Comparison of ENCODE assay signal across 7 mouse cellular contexts in genomic region chr7:24885468-24886307, GRCm38 (mm10). TPM values are rescaled to one million over a fixed set of nuclear protein-coding genes. Genes with fewer than 3 reads are reported as not detected.
DNase-seq lines count a peak whose midpoint lies in the region; ATAC-seq lines count a peak whose summit lies in the region.

No protein-coding gene starts in this region.

- H3K4me1 ChIP-seq in neural tube, embryonic 11.5 days (ENCODE audit: control insufficient read depth, insufficient read depth, low read length), result peaks cover 15% of the 10 kb centered on the region
- H3K4me1 ChIP-seq in forebrain, embryonic 10.5 days, result peaks cover 34% of the 10 kb centered on the region
- H3K4me1 ChIP-seq in limb, embryonic 13.5 days, result peaks cover 28% of the 10 kb centered on the region
- H3K4me1 ChIP-seq in stomach, embryonic 16.5 days (ENCODE audit: control insufficient read depth, insufficient read depth, low read length), result peaks cover 22% of the 10 kb centered on the region

- H3K36me3 ChIP-seq in neural tube, embryonic 11.5 days (ENCODE audit: control insufficient read depth, insufficient read depth, low read length), result peaks cover 14% of the 10 kb centered on the region
- peaks cover 56% of the 10 kb centered on the region for H3K36me3 ChIP-seq in forebrain, embryonic 10.5 days (replicated peaks)
- H3K36me3 ChIP-seq in limb, embryonic 13.5 days, result peaks cover 54% of the 10 kb centered on the region
- H3K36me3 ChIP-seq in stomach, embryonic 16.5 days (ENCODE audit: control insufficient read depth, insufficient read depth, low read length), result peaks cover 21% of the 10 kb centered on the region

- H3K27me3 ChIP-seq in neural tube, embryonic 11.5 days (ENCODE audit: control insufficient read depth, insufficient read depth, low read length), result no peaks in the 10 kb centered on the region
- H3K27me3 ChIP-seq in forebrain, embryonic 10.5 days (ENCODE audit: poor library complexity, severe bottlenecking), result no peaks in the 10 kb centered on the region
- no peaks in the 10 kb centered on the region for H3K27me3 ChIP-seq in limb, embryonic 13.5 days
- H3K27me3 ChIP-seq in stomach, embryonic 16.5 days (ENCODE audit: control insufficient read depth, insufficient read depth, low read length), result no peaks in the 10 kb centered on the region

- peak overlapping the region; percentile 100 for H3K9ac ChIP-seq in neural tube, embryonic 11.5 days (ENCODE audit: low read length)
- H3K9ac ChIP-seq in limb, embryonic 13.5 days, result peak overlapping the region; percentile 100
- H3K9ac ChIP-seq in stomach, embryonic 16.5 days (ENCODE audit: low read length), result peak overlapping the region; percentile 100

- no peak overlapping the region; the same call in 1 of the 2 replicates for H3K27ac ChIP-seq in neural tube, embryonic 11.5 days (ENCODE audit: low read depth, low read length)
- H3K27ac ChIP-seq in forebrain, embryonic 10.5 days, result peak overlapping the region; percentile 100
- peak overlapping the region; percentile 86 for H3K27ac ChIP-seq in limb, embryonic 13.5 days
- H3K27ac ChIP-seq in stomach, embryonic 16.5 days (ENCODE audit: low read length), result peak overlapping the region; percentile 89

- ATAC-seq in neural tube, embryonic 11.5 days (ENCODE audit: insufficient read depth, low FRiP score, low TSS enrichment), result no peak
- ATAC-seq in limb, embryonic 13.5 days (ENCODE audit: low FRiP score, low read depth), result no peak
- ATAC-seq in stomach, embryonic 16.5 days (ENCODE audit: insufficient read depth, low FRiP score), result no peak

- H3K9me3 ChIP-seq in neural tube, embryonic 11.5 days (ENCODE audit: control insufficient read depth, low read length), result no peaks in the 10 kb centered on the region
- H3K9me3 ChIP-seq in forebrain, embryonic 10.5 days, result no peaks in the 10 kb centered on the region
- H3K9me3 ChIP-seq in limb, embryonic 13.5 days, result no peaks in the 10 kb centered on the region
- H3K9me3 ChIP-seq in stomach, embryonic 16.5 days (replicated peaks; ENCODE audit: control insufficient read depth, low read length), result no peaks in the 10 kb centered on the region

- DNase-seq in neural tube, embryonic 11.5 days (ENCODE audit: low spot score), result no peak
- no peak for DNase-seq in neural tube, embryonic 10.5 days (ENCODE audit: extremely low spot score, low spot score)
- DNase-seq in forebrain, embryonic 10.5 days (ENCODE audit: extremely low spot score, low spot score), result no peak
- no peak for DNase-seq in right cerebral cortex, adult 18-20 months
- no peak for DNase-seq in cerebellum, postnatal 36 days

- WGBS in neural tube, embryonic 11.5 days, result 51% methylated on average over 12 of the region's 12 CpGs
- 49% methylated on average over 12 of the region's 12 CpGs for WGBS in forebrain, embryonic 10.5 days
- 37% methylated on average over 12 of the region's 12 CpGs for WGBS in limb, embryonic 13.5 days
- WGBS in stomach, embryonic 16.5 days, result 24% methylated on average over 12 of the region's 12 CpGs

- H3K4me3 ChIP-seq in neural tube, embryonic 11.5 days (ENCODE audit: low read depth, low read length), result peak overlapping the region; percentile 97
- H3K4me3 ChIP-seq in forebrain, embryonic 10.5 days, result peak overlapping the region; percentile 99
- peak overlapping the region; percentile 99 for H3K4me3 ChIP-seq in limb, embryonic 13.5 days
- H3K4me3 ChIP-seq in stomach, embryonic 16.5 days (replicated peaks; ENCODE audit: low read length), result peak overlapping the region; percentile 98

- peak overlapping the region; percentile 83 for H3K4me2 ChIP-seq in neural tube, embryonic 11.5 days (ENCODE audit: low read depth)
- H3K4me2 ChIP-seq in limb, embryonic 13.5 days (replicated peaks), result peak overlapping the region; percentile 94
- H3K4me2 ChIP-seq in stomach, embryonic 16.5 days (ENCODE audit: low read depth, low read length), result peak overlapping the region; percentile 80

RNA-seq across cellular contexts. Expression of gene Rps19, which starts 1.5 kb away (rescaled TPM):
- 1,782 and 1,828 TPM in 2 replicates for polyA plus RNA-seq in neural tube, embryonic 11.5 days (2014; fragmentation: Nextera tagmentation; extraction: Ambion mirVana)
- polyA plus RNA-seq in forebrain, embryonic 10.5 days (2016; fragmentation: Nextera tagmentation; extraction: Ambion mirVana), result 2,087 and 2,135 TPM in 2 replicates
- polyA plus RNA-seq in limb, embryonic 13.5 days (2015; fragmentation: Nextera tagmentation; extraction: Ambion mirVana), result 2,528 and 2,568 TPM in 2 replicates
- 2,107 and 2,375 TPM in 2 replicates for polyA plus RNA-seq in stomach, embryonic 16.5 days (2015; fragmentation: Nextera tagmentation; extraction: Ambion mirVana)

RNA-seq across cellular contexts. Expression of gene Cd79a, which starts 11.5 kb away (rescaled TPM):
- 0.27 TPM in 1 of 2 replicates, not detected in the other for polyA plus RNA-seq in neural tube, embryonic 11.5 days (2014; fragmentation: Nextera tagmentation; extraction: Ambion mirVana)
- polyA plus RNA-seq in forebrain, embryonic 10.5 days (2016; fragmentation: Nextera tagmentation; extraction: Ambion mirVana), result 0.25 and 0.55 TPM in 2 replicates
- 0.45 and 0.86 TPM in 2 replicates for polyA plus RNA-seq in limb, embryonic 13.5 days (2015; fragmentation: Nextera tagmentation; extraction: Ambion mirVana)
- 2.0 and 2.3 TPM in 2 replicates for polyA plus RNA-seq in stomach, embryonic 16.5 days (2015; fragmentation: Nextera tagmentation; extraction: Ambion mirVana)

RNA-seq across cellular contexts. Expression of gene Dmrtc2, which starts 15.8 kb away (rescaled TPM):
- polyA plus RNA-seq in neural tube, embryonic 11.5 days (2014; fragmentation: Nextera tagmentation; extraction: Ambion mirVana), result not detected in 2 replicates
- not detected in 2 replicates for polyA plus RNA-seq in forebrain, embryonic 10.5 days (2016; fragmentation: Nextera tagmentation; extraction: Ambion mirVana)
- polyA plus RNA-seq in limb, embryonic 13.5 days (2015; fragmentation: Nextera tagmentation; extraction: Ambion mirVana), result not detected in 2 replicates
- polyA plus RNA-seq in stomach, embryonic 16.5 days (2015; fragmentation: Nextera tagmentation; extraction: Ambion mirVana), result not detected in 2 replicates

RNA-seq across cellular contexts. Expression of gene Lypd4, which starts 15.9 kb away (rescaled TPM):
- polyA plus RNA-seq in neural tube, embryonic 11.5 days (2014; fragmentation: Nextera tagmentation; extraction: Ambion mirVana), result not detected in 2 replicates
- polyA plus RNA-seq in forebrain, embryonic 10.5 days (2016; fragmentation: Nextera tagmentation; extraction: Ambion mirVana), result not detected in 2 replicates
- not detected in 2 replicates for polyA plus RNA-seq in limb, embryonic 13.5 days (2015; fragmentation: Nextera tagmentation; extraction: Ambion mirVana)
- not detected in 2 replicates for polyA plus RNA-seq in stomach, embryonic 16.5 days (2015; fragmentation: Nextera tagmentation; extraction: Ambion mirVana)

RNA-seq across cellular contexts. Expression of gene Arhgef1, which starts 17.0 kb away (rescaled TPM):
- 52.3 and 56.5 TPM in 2 replicates for polyA plus RNA-seq in neural tube, embryonic 11.5 days (2014; fragmentation: Nextera tagmentation; extraction: Ambion mirVana)
- polyA plus RNA-seq in forebrain, embryonic 10.5 days (2016; fragmentation: Nextera tagmentation; extraction: Ambion mirVana), result 58.2 and 59.2 TPM in 2 replicates
- 131 and 132 TPM in 2 replicates for polyA plus RNA-seq in limb, embryonic 13.5 days (2015; fragmentation: Nextera tagmentation; extraction: Ambion mirVana)
- 67.2 and 73.5 TPM in 2 replicates for polyA plus RNA-seq in stomach, embryonic 16.5 days (2015; fragmentation: Nextera tagmentation; extraction: Ambion mirVana)
